Mouse (Mus musculus): ENCODE measurements around the gene Tbx10. TPM values are rescaled to one million over a fixed set of nuclear protein-coding genes. Genes with fewer than 3 reads are reported as not detected.

The Tbx10 gene
- polyA plus RNA-seq, 1 experiment: 0.31 TPM

DNA sequence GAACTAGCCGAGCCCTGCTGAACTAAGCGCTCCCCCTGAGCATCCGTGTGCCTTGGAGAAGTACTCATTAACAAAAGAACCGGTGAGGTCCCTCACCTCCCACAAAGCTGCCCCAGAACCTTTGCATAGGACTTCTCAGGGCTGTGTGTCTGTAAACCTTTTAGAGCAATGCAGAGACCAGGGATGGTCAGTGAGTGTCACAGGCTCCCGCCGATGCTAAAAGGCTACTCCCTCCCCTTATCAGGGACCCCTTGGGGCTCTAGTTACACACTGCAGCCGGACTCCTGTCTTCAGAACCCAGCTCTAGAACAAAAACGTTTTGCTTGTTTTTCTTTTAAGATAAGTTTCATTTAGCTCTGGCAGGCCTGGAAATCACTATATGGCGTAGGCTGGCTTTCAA lies 20.5 kb downstream of the Tbx10 start:
- Histone ChIP-seq H3K4me1 (ENCODE audit: control insufficient read depth, insufficient read depth, low read length) (peaks cover 8% of the 10 kb centered on the region; the same call in 1 of the 2 replicates), H3K4me3 (ENCODE audit: insufficient read depth, low read depth, low read length) (peak overlapping the region; percentile 45), H3K27me3 (replicated peaks; ENCODE audit: control insufficient read depth, insufficient read depth, low read length) (no peaks in the 10 kb centered on the region), H3K36me3 (ENCODE audit: control insufficient read depth, insufficient read depth, low read length) (peaks cover 2% of the 10 kb centered on the region), H3K27ac (ENCODE audit: insufficient read depth, low read depth, low read length) (peak overlapping the region; percentile 18; the same call in 1 of the 2 replicates)
- no peak for DNase-seq
- TF ChIP-seq CTCF (conservative IDR thresholded peaks at IDR 0.05; ENCODE audit: insufficient read depth, insufficient read length, low read depth, low read length) (no peak), POLR2A (IDR thresholded peaks at IDR 0.05; ENCODE audit: low read depth, low read length) (no peak)
- WGBS: 21% methylated on average over 9 of the region's 9 CpGs

- no peak overlapping the region for H3K4me3 ChIP-seq (ENCODE audit: insufficient read depth, low read depth, low read length)
- H3K27ac ChIP-seq (ENCODE audit: insufficient read depth, low read depth, low read length): no peak overlapping the region
- no peaks in the 10 kb centered on the region for H3K27me3 ChIP-seq (replicated peaks; ENCODE audit: control insufficient read depth, insufficient read depth, low read length)
- no peak for DNase-seq
- H3K4me1 ChIP-seq (ENCODE audit: control insufficient read depth, insufficient read depth, low read length): peaks cover 8% of the 10 kb centered on the region; the same call in 1 of the 2 replicates
- TF ChIP-seq CTCF (conservative IDR thresholded peaks at IDR 0.05; ENCODE audit: insufficient read depth, insufficient read length, low read depth, low read length) (no peak), POLR2A (IDR thresholded peaks at IDR 0.05; ENCODE audit: low read depth, low read length) (no peak)
- no peaks in the 10 kb centered on the region for H3K36me3 ChIP-seq (ENCODE audit: control insufficient read depth, insufficient read depth, low read length)
Observed at GRCm38 (mm10) chr19:4014802-4015201, 22.2 kb downstream of the Tbx10 start.

- Histone ChIP-seq H3K4me1 (ENCODE audit: control insufficient read depth, insufficient read depth, low read length) (peaks cover 8% of the 10 kb centered on the region; the same call in 1 of the 2 replicates), H3K36me3 (ENCODE audit: control insufficient read depth, insufficient read depth, low read length) (no peaks in the 10 kb centered on the region), H3K27me3 (replicated peaks; ENCODE audit: control insufficient read depth, insufficient read depth, low read length) (no peaks in the 10 kb centered on the region), H3K27ac (ENCODE audit: insufficient read depth, low read depth, low read length) (no peak overlapping the region), H3K4me3 (ENCODE audit: insufficient read depth, low read depth, low read length) (no peak overlapping the region)
- 86% methylated on average over 5 of the region's 5 CpGs for WGBS
- no peak for DNase-seq
- TF ChIP-seq POLR2A (IDR thresholded peaks at IDR 0.05; ENCODE audit: low read depth, low read length) (no peak), CTCF (conservative IDR thresholded peaks at IDR 0.05; ENCODE audit: insufficient read depth, insufficient read length, low read depth, low read length) (no peak)
Observed at GRCm38 (mm10) chr19:4015635-4016034, 23.1 kb downstream of the Tbx10 start.

- no peak for DNase-seq
Observed at GRCm38 (mm10) chr19:4017921-4018587, 25.5 kb downstream of the Tbx10 start.

GRCm38 (mm10) chr19:4018743-4019583 lies 26.4 kb downstream of the Tbx10 start:
- H3K27ac ChIP-seq (ENCODE audit: insufficient read depth, low read depth, low read length): no peak overlapping the region
- DNase-seq: peak; percentile 93
- no peaks in the 10 kb centered on the region for H3K36me3 ChIP-seq (ENCODE audit: control insufficient read depth, insufficient read depth, low read length)
- H3K27me3 ChIP-seq (replicated peaks; ENCODE audit: control insufficient read depth, insufficient read depth, low read length): no peaks in the 10 kb centered on the region
- no peaks in the 10 kb centered on the region for H3K4me1 ChIP-seq (ENCODE audit: control insufficient read depth, insufficient read depth, low read length)
- TF ChIP-seq CTCF (conservative IDR thresholded peaks at IDR 0.05; ENCODE audit: insufficient read depth, insufficient read length, low read depth, low read length): peak; percentile 94
- no peak for TF ChIP-seq POLR2A (IDR thresholded peaks at IDR 0.05; ENCODE audit: low read depth, low read length)
- no peak overlapping the region for H3K4me3 ChIP-seq (ENCODE audit: insufficient read depth, low read depth, low read length)
- 21% methylated on average over 18 of the region's 18 CpGs for WGBS

More at GRCm38 (mm10) chr19:4017921-4018587, 25.5 kb downstream of the Tbx10 start:
- no peaks in the 10 kb centered on the region for H3K36me3 ChIP-seq (ENCODE audit: control insufficient read depth, insufficient read depth, low read length)
- H3K4me3 ChIP-seq (ENCODE audit: insufficient read depth, low read depth, low read length): no peak overlapping the region
- peaks cover 1% of the 10 kb centered on the region; the same call in 1 of the 2 replicates for H3K4me1 ChIP-seq (ENCODE audit: control insufficient read depth, insufficient read depth, low read length)
- no peak overlapping the region for H3K27ac ChIP-seq (ENCODE audit: insufficient read depth, low read depth, low read length)
- TF ChIP-seq CTCF (conservative IDR thresholded peaks at IDR 0.05; ENCODE audit: insufficient read depth, insufficient read length, low read depth, low read length) (no peak), POLR2A (IDR thresholded peaks at IDR 0.05; ENCODE audit: low read depth, low read length) (no peak)
- H3K27me3 ChIP-seq (replicated peaks; ENCODE audit: control insufficient read depth, insufficient read depth, low read length): no peaks in the 10 kb centered on the region
- WGBS: 77% methylated on average over 10 of the region's 10 CpGs

DNA sequence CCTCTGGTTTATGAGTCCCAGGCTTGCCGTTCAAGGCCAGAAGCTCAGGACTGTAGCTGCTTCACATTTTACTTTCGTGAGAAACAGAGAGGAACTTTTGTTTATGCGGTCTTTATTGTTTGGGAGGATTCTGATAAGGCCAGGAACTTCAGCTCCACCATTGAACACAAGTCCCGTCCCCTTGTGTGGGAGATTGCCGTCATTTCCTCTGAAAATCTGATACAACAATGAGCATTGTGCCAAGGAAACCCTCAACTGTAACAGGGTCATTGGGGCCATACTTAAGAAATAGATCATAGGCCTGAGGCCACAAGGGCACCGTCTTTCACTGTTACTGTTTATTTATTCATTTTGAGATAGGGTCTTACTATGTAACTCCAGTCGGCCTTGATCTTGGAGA lies 30.6 kb downstream of the Tbx10 start:
- 69% methylated on average over 7 of the region's 7 CpGs for WGBS
- H3K36me3 ChIP-seq (ENCODE audit: control insufficient read depth, insufficient read depth, low read length): no peaks in the 10 kb centered on the region
- no peaks in the 10 kb centered on the region for H3K4me1 ChIP-seq (ENCODE audit: control insufficient read depth, insufficient read depth, low read length)
- TF ChIP-seq POLR2A (IDR thresholded peaks at IDR 0.05; ENCODE audit: low read depth, low read length): no peak
- TF ChIP-seq CTCF (conservative IDR thresholded peaks at IDR 0.05; ENCODE audit: insufficient read depth, insufficient read length, low read depth, low read length): no peak
- no peaks in the 10 kb centered on the region for H3K27me3 ChIP-seq (replicated peaks; ENCODE audit: control insufficient read depth, insufficient read depth, low read length)
- no peak overlapping the region for H3K27ac ChIP-seq (ENCODE audit: insufficient read depth, low read depth, low read length)
- no peak overlapping the region for H3K4me3 ChIP-seq (ENCODE audit: insufficient read depth, low read depth, low read length)
- no peak for DNase-seq

DNA sequence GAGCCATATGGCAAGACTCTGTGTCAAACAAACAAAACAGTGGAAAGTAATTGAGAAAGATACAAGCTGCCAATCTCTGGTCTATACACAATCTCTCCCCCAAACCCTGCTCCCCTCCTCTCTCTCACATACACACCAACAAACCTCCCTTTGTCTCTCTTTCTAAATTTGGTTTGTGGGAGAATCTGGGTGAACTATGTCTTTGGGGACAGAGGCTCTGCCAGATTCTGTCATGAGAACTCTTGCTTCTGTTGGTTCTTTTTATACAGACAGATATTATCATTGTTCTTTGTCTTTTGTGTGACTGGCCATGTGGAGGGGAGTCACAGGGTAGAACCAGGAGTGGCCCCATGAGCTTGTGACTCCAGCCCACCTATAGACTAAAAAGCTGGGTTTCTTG lies 35.0 kb downstream of the Tbx10 start:
- H3K4me1 ChIP-seq (ENCODE audit: control insufficient read depth, insufficient read depth, low read length): no peaks in the 10 kb centered on the region
- no peaks in the 10 kb centered on the region for H3K27me3 ChIP-seq (replicated peaks; ENCODE audit: control insufficient read depth, insufficient read depth, low read length)
- no peak overlapping the region for H3K27ac ChIP-seq (ENCODE audit: insufficient read depth, low read depth, low read length)
- H3K4me3 ChIP-seq (ENCODE audit: insufficient read depth, low read depth, low read length): no peak overlapping the region
- no peak for DNase-seq
- TF ChIP-seq CTCF (conservative IDR thresholded peaks at IDR 0.05; ENCODE audit: insufficient read depth, insufficient read length, low read depth, low read length) (no peak), POLR2A (IDR thresholded peaks at IDR 0.05; ENCODE audit: low read depth, low read length) (no peak)
- H3K36me3 ChIP-seq (ENCODE audit: control insufficient read depth, insufficient read depth, low read length): no peaks in the 10 kb centered on the region

Data from kidney, adult 2 months (tissue).